Mouse (Mus musculus) adipocyte (in vitro differentiated cells): ENCODE data around the gene Impg2.

Experiments used
- DNase-seq: peaks from one replicate; pipeline ENCODE4 v3.0.0-alpha.2; 2016; ENCODE audit warnings: low spot score

Gene Impg2

GRCm38 (mm10) chr16:56298836-56299235 lies 94.7 kb downstream of the Impg2 start:
- DNase-seq: peak; percentile 9

GRCm38 (mm10) chr16:56302996-56303395 lies 98.9 kb downstream of the Impg2 start:
- no peak for DNase-seq

- no peak for DNase-seq
Observed at GRCm38 (mm10) chr16:56304167-56304566, 100.1 kb downstream of the Impg2 start.

GRCm38 (mm10) chr16:56307575-56307974 lies 103.5 kb downstream of the Impg2 start:
- no peak for DNase-seq

GRCm38 (mm10) chr16:56311291-56311690 lies 107.2 kb downstream of the Impg2 start:
- DNase-seq: peak; percentile 35
